Mouse (Mus musculus) skeletal muscle tissue, adult 2 months (tissue): ENCODE measurements around the gene Cox5a.

Source experiments
- DNase-seq: peaks from one replicate; pipeline ENCODE4 v3.0.0-alpha.2; 2012; ENCODE audit warnings: low read depth, low spot score

Gene Cox5a

GRCm38 (mm10) chr9:57561711-57562099, 40.6 kb downstream of the Cox5a start:
- DNase-seq, result peak; percentile 82

- peak; percentile 62 for DNase-seq
Observed at GRCm38 (mm10) chr9:57562896-57563372, 41.9 kb downstream of the Cox5a start.

GRCm38 (mm10) chr9:57564609-57565008, 43.5 kb downstream of the Cox5a start:
- no peak for DNase-seq

- peak; percentile 64 for DNase-seq
Observed at GRCm38 (mm10) chr9:57565741-57566221, 44.7 kb downstream of the Cox5a start.

GRCm38 (mm10) chr9:57566846-57567245, 45.8 kb downstream of the Cox5a start:
- DNase-seq, result no peak

- DNase-seq, result peak; percentile 86
Observed at GRCm38 (mm10) chr9:57568500-57568899, 47.4 kb downstream of the Cox5a start.

GRCm38 (mm10) chr9:57574397-57574796, 53.3 kb downstream of the Cox5a start:
- DNase-seq, result peak; percentile 58

- DNase-seq, result no peak
Observed at GRCm38 (mm10) chr9:57575577-57575976, 54.5 kb downstream of the Cox5a start.

- DNase-seq, result no peak
Observed at GRCm38 (mm10) chr9:57577144-57577849, 56.2 kb downstream of the Cox5a start.
